Mouse (Mus musculus) midbrain, embryonic 11.5 days (tissue): Measurements from ENCODE around the gene Mrps18b. TPM values are rescaled to one million over a fixed set of nuclear protein-coding genes. Genes with fewer than 3 reads are reported as not detected.

Experiments
- ATAC-seq: fragments of 200-750 bp; cut with Nextera tagmentation; 2 replicates; pipeline ENCODE4 v1.8.0; 2017; ENCODE audit warnings: moderate TSS enrichment, moderate library complexity; ENCODE audit not compliant: low FRiP score
- DNase-seq: peaks from one replicate; pipeline ENCODE4 v3.0.0; 2015; ENCODE audit warnings: low spot score; ENCODE audit errors: missing footprints
- H3K27ac ChIP-seq: fragments of 300-500 bp; sonication (generic); 2 replicates; pipeline ENCODE4 v1.5.1; 2014; ENCODE audit warnings: low read depth, low read length
- H3K27me3 ChIP-seq: fragments of 300-500 bp; sonication (generic); 2 replicates; pipeline ENCODE4 v1.6.1; 2014; ENCODE audit warnings: mild to moderate bottlenecking, low read length, moderate library complexity, mixed read lengths; ENCODE audit not compliant: control insufficient read depth, insufficient read depth
- H3K36me3 ChIP-seq: fragments of 300-500 bp; sonication (generic); 2 replicates; pipeline ENCODE4 v1.6.1; 2014; ENCODE audit warnings: mild to moderate bottlenecking, low read length, moderate library complexity, mixed read lengths; ENCODE audit not compliant: control insufficient read depth, insufficient read depth
- H3K4me1 ChIP-seq: fragments of 300-500 bp; sonication (generic); 2 replicates; pipeline ENCODE4 v1.6.1; 2014; ENCODE audit warnings: low read length; ENCODE audit not compliant: control insufficient read depth, insufficient read depth
- H3K4me2 ChIP-seq: fragments of 300-500 bp; sonication (generic); 2 replicates; pipeline ENCODE4 v1.6.1; 2014; ENCODE audit warnings: mild to moderate bottlenecking, moderate library complexity
- H3K4me3 ChIP-seq: fragments of 300-500 bp; sonication (generic); 2 replicates; pipeline ENCODE4 v1.5.1; 2014; ENCODE audit warnings: low read depth, low read length
- H3K9ac ChIP-seq: fragments of 300-500 bp; sonication (generic); 2 replicates; pipeline ENCODE4 v1.6.1; 2014; ENCODE audit warnings: low read length
- H3K9me3 ChIP-seq: fragments of 300-500 bp; sonication (generic); 2 replicates; pipeline ENCODE4 v1.6.1; 2016; ENCODE audit warnings: low read length; ENCODE audit not compliant: control insufficient read depth
- WGBS: fragments of 180-500 bp; shearing (Covaris S2); extraction: QIAGEN DNeasy Blood & Tissue Kit; methylation state at CpG from one replicate; pipeline ENCODE4 v1.1.7; 2014; 5-methylcytosine and 5-hydroxymethylcytosine counted together
- polyA plus RNA-seq: library from polyadenylated mRNA; unstranded; fragments of >200 nt; fragmentation: Nextera tagmentation; extraction: Ambion mirVana; gene quantifications from 2 replicates; pipeline ENCODE4 v1.2.1, GENCODE M21; 2014

Mrps18b gene
- polyA plus RNA-seq, 1 experiment from 2014 or later, result 57.1 TPM

DNA sequence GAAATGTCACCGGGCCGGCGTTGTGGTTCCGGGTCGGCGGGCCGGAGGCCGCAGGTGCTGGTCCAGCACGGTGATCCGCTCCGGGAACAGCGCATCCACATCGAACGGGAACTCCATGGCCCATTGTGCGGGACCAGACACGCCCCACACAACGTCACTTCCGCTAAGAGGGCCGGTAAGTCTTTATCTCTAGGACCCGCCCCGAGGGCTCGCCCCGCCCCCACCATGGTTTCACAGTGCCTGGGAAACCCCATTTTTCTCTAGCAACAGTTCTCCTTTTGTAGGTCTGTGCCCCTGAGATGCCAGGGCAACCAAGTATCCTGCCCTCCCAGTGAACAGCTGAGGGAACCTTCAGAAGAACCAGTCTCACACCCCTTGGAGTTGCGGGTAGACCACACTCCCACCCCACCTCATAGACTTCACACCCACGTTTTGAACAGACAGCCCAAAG, 6.2 kb downstream of the Mrps18b start, which contains the start of gene Atat1:
TSS of gene Atat1 (minus strand) at position 157 of the 451 bp plus-strand sequence.
- Histone ChIP-seq H3K4me3 (peak within 1 kb of the TSS; percentile 62), H3K36me3 (peaks cover 15% of the 10 kb centered on the region), H3K4me1 (peaks cover 13% of the 10 kb centered on the region), H3K27ac (peak within 1 kb of the TSS; percentile 57), H3K4me2 (peak within 1 kb of the TSS; percentile 96), H3K9me3 (no peaks in the 10 kb centered on the region), H3K27me3 (no peaks in the 10 kb centered on the region), H3K9ac (peak within 1 kb of the TSS; percentile 75)
- DNase-seq, result peak; percentile 100
- ATAC-seq, result peak; percentile 95
- WGBS, result 4% methylated on average over 25 of the region's 25 CpGs

DNA sequence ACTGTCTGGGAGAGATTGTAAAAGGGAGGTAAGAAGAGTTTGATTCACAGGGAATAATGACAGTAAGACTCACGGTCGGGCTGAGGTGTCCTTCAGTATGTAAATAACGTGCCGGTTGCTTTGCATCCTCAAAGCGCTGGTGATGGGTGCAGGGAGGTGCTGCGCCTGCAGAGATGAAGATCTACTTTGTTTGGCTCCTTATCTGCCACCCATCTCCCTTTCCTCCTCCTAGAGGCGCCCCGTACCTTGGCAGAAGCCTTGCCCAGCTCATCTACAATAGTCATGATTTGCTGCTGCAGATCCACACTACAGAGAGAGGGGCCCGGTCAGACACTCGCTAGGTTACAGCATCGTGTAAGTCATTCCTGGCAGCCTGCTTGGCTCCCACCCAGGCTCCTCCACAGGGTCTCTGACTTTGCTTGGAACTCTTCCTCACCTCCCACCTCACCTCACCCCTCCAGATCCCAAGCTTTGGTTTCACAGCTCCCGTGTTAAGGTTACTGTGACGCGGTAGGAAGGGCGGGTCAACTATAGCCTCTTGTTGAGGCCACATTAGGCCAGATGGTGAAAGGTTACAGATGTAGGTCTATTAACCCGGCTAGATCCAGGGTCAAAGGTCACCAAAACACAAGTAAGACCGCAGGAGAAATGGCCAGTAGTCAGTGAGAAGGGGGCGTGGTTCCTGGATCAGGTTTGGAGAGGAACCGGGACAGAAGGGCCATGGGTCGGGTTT, 6.8 kb downstream of the Mrps18b start:
- 31% methylated on average over 20 of the region's 20 CpGs for WGBS

GRCm38 (mm10) chr17:35907609-35908008, 8.6 kb downstream of the Mrps18b start:
- Histone ChIP-seq H3K27me3 (no peaks in the 10 kb centered on the region), H3K27ac (no peak overlapping the region), H3K9ac (no peak overlapping the region), H3K4me1 (peaks cover 13% of the 10 kb centered on the region), H3K9me3 (no peaks in the 10 kb centered on the region), H3K4me2 (no peak overlapping the region), H3K36me3 (peaks cover 15% of the 10 kb centered on the region), H3K4me3 (no peak overlapping the region)
- WGBS, result 90% methylated on average over 2 of the region's 2 CpGs
- DNase-seq (no peak), ATAC-seq (no peak)

More for the DNA sequence above, 6.8 kb downstream of the Mrps18b start:
- ATAC-seq, result peak; percentile 67
- Histone ChIP-seq H3K27ac (peak overlapping the region; percentile 57), H3K36me3 (peaks cover 15% of the 10 kb centered on the region), H3K9me3 (no peaks in the 10 kb centered on the region), H3K4me1 (peaks cover 13% of the 10 kb centered on the region), H3K9ac (peak overlapping the region; percentile 75), H3K4me3 (peak overlapping the region; percentile 62), H3K27me3 (no peaks in the 10 kb centered on the region), H3K4me2 (peak overlapping the region; percentile 96)
- DNase-seq, result peak; percentile 88

- ATAC-seq (no peak), DNase-seq (no peak)
- H3K4me3 ChIP-seq, result no peak overlapping the region
- no peak overlapping the region for H3K27ac ChIP-seq
- 91% methylated on average over 1 of the region's 1 CpGs for WGBS
- peaks cover 13% of the 10 kb centered on the region for H3K4me1 ChIP-seq
- H3K27me3 ChIP-seq, result no peaks in the 10 kb centered on the region
- no peaks in the 10 kb centered on the region for H3K9me3 ChIP-seq
- peaks cover 22% of the 10 kb centered on the region for H3K36me3 ChIP-seq
- no peak overlapping the region for H3K4me2 ChIP-seq
- no peak overlapping the region for H3K9ac ChIP-seq
Observed at GRCm38 (mm10) chr17:35905587-35905986, 10.6 kb downstream of the Mrps18b start.

DNA sequence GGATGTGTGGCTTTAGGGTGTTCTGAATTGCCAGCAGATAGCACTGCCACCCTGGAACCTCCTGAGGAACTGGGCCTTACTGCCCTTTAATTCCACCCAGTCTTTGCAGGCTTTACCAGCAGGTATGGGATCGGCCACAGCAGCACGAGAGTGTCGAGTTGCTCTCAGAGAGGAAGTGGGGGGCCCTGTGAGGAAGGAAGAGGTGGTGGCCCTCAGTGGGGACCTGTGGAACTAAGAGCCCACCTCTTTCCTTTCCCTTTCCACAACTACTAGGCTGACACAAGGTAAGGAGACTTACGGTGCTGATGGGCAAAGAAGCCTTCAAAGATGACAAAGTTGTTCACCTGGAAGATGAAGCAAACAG, 12.2 kb downstream of the Mrps18b start:
- ATAC-seq (no peak), DNase-seq (no peak)
- Histone ChIP-seq H3K4me3 (no peak overlapping the region), H3K27ac (no peak overlapping the region), H3K4me1 (peaks cover 6% of the 10 kb centered on the region; the same call in 1 of the 2 replicates), H3K36me3 (peaks cover 22% of the 10 kb centered on the region), H3K9me3 (no peaks in the 10 kb centered on the region), H3K27me3 (no peaks in the 10 kb centered on the region), H3K9ac (no peak overlapping the region), H3K4me2 (no peak overlapping the region)
- 91% methylated on average over 4 of the region's 4 CpGs for WGBS

DNA sequence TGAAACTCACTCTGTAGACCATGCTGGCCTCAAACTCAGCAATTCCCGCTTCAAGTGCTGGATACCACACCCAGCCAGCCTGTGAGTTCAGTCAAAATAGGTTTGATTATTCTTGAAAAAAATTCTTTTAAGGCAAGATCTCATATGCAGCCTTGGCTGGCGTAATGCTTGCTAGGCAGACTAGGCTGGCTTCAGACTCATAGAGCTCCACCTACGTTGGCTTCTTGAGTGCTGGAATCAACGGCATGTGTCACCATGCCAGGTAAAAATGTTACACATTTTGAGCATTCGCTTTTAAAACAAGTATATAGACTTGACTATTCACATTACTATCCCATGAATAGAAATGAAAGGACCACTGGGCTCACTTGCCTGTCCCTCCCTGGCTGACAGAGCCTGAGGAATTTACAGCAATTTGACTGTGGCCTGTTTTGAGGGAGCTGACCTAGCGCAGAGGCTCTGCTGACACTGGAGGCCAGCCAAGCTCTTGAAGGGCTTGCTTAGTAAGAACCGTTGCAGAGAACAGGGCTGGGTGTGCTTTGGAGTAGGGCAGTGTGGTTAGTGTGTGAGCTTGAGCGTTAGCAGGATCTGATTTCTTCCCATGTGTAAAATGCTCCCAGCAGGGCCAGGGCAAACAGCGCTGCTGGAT, 12.7 kb downstream of the Mrps18b start:
- H3K27ac ChIP-seq, result no peak overlapping the region
- H3K4me1 ChIP-seq, result peaks cover 1% of the 10 kb centered on the region; the same call in 1 of the 2 replicates
- DNase-seq (no peak), ATAC-seq (no peak)
- no peaks in the 10 kb centered on the region for H3K9me3 ChIP-seq
- 91% methylated on average over 9 of the region's 9 CpGs for WGBS
- H3K36me3 ChIP-seq, result peaks cover 20% of the 10 kb centered on the region
- H3K27me3 ChIP-seq, result no peaks in the 10 kb centered on the region
- no peak overlapping the region for H3K4me3 ChIP-seq
- H3K9ac ChIP-seq, result no peak overlapping the region
- no peak overlapping the region for H3K4me2 ChIP-seq

- ATAC-seq (no peak), DNase-seq (no peak)
- Histone ChIP-seq H3K9me3 (no peaks in the 10 kb centered on the region), H3K9ac (no peak overlapping the region), H3K36me3 (peaks cover 12% of the 10 kb centered on the region), H3K27me3 (no peaks in the 10 kb centered on the region), H3K4me3 (no peak overlapping the region), H3K4me2 (no peak overlapping the region), H3K27ac (no peak overlapping the region), H3K4me1 (peaks cover 7% of the 10 kb centered on the region)
- WGBS, result 91% methylated on average over 3 of the region's 3 CpGs
Observed at GRCm38 (mm10) chr17:35900636-35901035, 15.6 kb downstream of the Mrps18b start.

DNA sequence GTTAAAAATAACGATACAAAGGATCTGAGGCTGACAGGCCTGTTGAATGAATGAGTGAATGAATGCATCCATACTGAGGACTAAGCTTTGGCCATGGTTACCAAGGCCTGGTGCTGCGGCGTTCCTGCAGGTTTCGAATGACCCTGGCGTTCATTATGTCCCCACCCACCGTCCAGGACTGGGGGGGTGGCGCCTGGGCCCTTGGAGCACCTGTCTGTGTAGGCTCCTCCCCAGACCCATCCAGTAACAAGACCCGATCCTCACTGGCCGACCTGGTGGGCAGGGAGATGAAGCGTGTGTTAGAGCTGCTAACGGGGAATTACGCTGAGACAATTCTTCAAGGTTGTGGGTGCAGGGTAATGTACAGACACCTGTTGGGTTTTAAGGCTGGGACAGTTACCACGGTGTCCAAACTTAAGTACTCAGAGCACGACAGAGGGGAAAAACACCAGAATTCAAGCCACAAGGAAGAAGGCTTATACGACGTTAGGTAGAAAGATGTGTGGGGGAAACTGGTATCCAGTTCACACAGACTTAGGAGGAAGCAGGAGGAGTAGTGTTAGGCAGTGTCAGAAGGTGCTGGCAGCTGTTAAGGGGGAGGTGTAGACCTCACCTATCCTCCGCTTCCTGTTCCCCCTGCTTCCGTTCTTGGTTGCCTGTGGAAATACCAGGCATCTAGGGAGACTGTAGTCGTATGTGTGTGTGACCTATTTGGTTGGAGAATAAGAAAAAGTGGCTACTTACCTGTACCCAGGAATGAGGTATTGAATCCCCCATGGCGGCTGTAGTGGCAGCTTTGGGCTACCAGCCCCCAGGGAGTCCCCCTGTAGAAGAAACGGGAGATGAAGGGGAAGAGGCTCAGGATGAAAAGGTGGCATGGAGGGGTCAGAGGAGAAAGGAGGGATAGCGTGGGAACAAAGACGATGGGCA, 18.3 kb downstream of the Mrps18b start:
- Histone ChIP-seq H3K4me2 (peak overlapping the region; percentile 100), H3K4me1 (peaks cover 7% of the 10 kb centered on the region), H3K27me3 (no peaks in the 10 kb centered on the region), H3K9ac (peak overlapping the region; percentile 83; the same call in 1 of the 2 replicates), H3K9me3 (no peaks in the 10 kb centered on the region), H3K27ac (no peak overlapping the region), H3K36me3 (peaks cover 12% of the 10 kb centered on the region), H3K4me3 (peak overlapping the region; percentile 73)
- WGBS, result 48% methylated on average over 23 of the region's 23 CpGs
- ATAC-seq (peak; percentile 57), DNase-seq (no peak)
